Mouse (Mus musculus) embryonic stem cell, embryonic (primary cell): ENCODE results near the gene Esr1.
"Not testable (repeated sequence)": the region's sequence is repeated elsewhere in the genome, so short reads cannot be mapped to it uniquely, and the experiment has no call there.

Experiments used
- CTCF ChIA-PET, 4 experiments: fragments of 300-600 bp in 2 of 4; fragments of 350-600 bp in 2 of 4; sonication (Branson Sonifier 250); formaldehyde crosslinking; loops; one replicate each; lab custom pipeline; 2022; ENCODE audit warnings: inconsistent platforms in 2 of 4; lab: Charles Lee
- POLR2A ChIA-PET, 4 experiments: fragments of 300-600 bp in 2 of 4; fragments of 350-600 bp in 2 of 4; sonication (Branson Sonifier 250); formaldehyde crosslinking; loops; one replicate each; lab custom pipeline; 2022; ENCODE audit warnings: antibody characterized with exemption in 4 of 4, inconsistent platforms in 1 of 4; lab: Charles Lee

Esr1 gene

GRCm38 (mm10) chr10:4611386-4612155 lies at the start of gene Esr1:
Gene Esr1 (plus strand): TSS chr10:4611593.
- ChIA-PET POLR2A (interaction anchor here (0.6 to 1.6 kb wide), 6 partner anchors 11 to 584 kb away, joined by 3 to 5 read pairs (median 3); no protein-coding TSS in a partner anchor), CTCF (interaction anchor here in 3 of 4 experiments (0.6 to 1.2 kb wide), 5 partner anchors 11 to 528 kb away, joined by 3 to 4 read pairs (median 3); partner anchors contain the start of gene Akap12 (in 1 of the 3))

DNA sequence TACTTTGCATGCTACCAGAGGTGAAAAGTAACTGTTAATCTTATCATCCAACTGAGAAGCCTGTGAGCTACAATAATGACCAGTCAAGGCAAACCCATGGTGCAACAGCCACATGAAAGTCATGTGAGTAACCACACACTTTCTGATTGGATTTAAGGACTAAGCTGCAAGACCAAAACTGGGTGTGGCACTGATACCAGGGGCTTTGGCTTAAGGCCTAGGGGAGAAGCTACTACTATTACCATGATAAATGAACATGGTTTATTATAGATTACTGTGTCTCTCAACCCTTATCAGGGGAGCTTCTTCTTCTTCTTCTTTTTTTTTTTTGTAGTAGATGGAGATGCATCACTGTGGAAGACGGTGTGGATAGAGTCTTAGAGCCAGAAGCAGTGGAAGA lies 46.2 kb upstream of the Esr1 start:
- ChIA-PET POLR2A (interaction anchor here in 2 of 4 experiments (0.8 to 1.9 kb wide), 3 partner anchors 9 to 18 kb away, joined by 3 to 5 read pairs (median 3); no protein-coding TSS in a partner anchor), CTCF (no interaction called here)

DNA sequence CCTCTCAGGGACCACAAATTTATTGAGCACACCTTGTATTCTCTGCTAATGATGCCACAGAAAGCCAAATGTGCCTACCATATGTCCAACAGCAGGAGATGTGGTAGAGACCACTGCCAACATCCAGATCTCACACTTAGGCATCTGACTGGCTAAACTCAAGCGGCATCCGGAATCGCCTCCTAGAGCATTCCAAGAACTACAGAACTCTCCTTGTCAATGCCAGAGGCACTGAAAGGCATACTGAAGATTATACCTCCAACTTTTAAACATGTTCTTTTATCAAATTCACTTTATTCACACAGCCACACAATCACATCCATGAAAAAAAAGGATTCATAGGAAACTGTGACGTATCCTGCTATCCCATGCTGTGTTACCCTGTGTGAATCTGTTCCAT lies 40.6 kb upstream of the Esr1 start:
- ChIA-PET POLR2A (no interaction called here), CTCF (interaction anchor here in 1 of 4 experiments (0.6 kb wide), 1 partner anchor 166 kb away, joined by 3 read pairs; no protein-coding TSS in a partner anchor)

GRCm38 (mm10) chr10:4571304-4571703 lies 40.1 kb upstream of the Esr1 start:
- POLR2A ChIA-PET: no interaction called here
- CTCF ChIA-PET: interaction anchor here in 1 of 4 experiments (0.6 kb wide), 1 partner anchor 166 kb away, joined by 3 read pairs; no protein-coding TSS in a partner anchor

DNA sequence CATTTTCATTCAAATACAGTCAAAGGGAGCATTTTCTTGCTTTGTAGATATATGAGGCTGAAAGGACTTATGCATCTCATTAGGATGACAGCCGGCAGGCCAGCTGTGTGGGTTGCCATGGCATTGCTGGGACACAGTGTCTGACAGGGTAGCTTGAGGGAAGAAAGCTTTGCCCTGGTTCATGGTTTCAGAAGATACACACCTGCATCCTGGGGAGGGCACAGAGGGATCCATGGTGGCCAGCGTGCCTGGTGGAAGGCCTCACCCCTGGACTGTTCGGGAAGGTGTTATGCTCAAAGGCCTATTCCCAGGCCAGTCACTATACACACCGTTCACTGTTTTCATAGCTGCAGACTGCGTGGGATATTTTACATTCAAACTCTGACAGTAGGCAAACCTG lies 29.5 kb upstream of the Esr1 start:
- POLR2A ChIA-PET: no interaction called here
- CTCF ChIA-PET: interaction anchor here in 1 of 4 experiments (0.9 kb wide), 1 partner anchor 580 kb away, joined by 4 read pairs; no protein-coding TSS in a partner anchor

- POLR2A ChIA-PET: interaction anchor here in 3 of 4 experiments (0.7 kb wide), 3 partner anchors 100 to 909 kb away, joined by 3 to 13 read pairs (median 4); no protein-coding TSS in a partner anchor
- CTCF ChIA-PET: interaction anchor here in 1 of 4 experiments (0.6 kb wide), 1 partner anchor 367 kb away, joined by 3 read pairs; no protein-coding TSS in a partner anchor
Observed at GRCm38 (mm10) chr10:4586691-4587090, 24.7 kb upstream of the Esr1 start.

DNA sequence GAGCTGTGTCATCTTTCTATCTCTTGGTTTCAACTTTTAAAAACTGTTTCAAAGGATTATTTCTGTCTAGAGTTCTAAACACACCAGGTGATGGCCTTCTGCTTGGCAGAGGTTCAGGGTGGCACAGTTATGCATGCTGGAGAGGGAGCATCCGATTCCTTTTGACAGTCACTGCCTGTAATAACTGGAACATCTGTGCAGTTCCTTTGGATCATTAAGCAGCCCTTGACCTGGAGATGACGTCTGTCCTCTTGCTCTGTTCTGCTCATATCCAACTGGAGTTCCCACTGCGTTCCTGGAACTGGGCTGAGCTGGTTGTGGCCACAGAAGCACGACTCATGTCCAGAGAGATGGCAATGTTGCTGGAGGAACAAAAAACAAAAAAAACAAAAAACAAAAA lies 21.8 kb upstream of the Esr1 start:
- CTCF ChIA-PET: no interaction called here
- POLR2A ChIA-PET: no interaction called here

DNA sequence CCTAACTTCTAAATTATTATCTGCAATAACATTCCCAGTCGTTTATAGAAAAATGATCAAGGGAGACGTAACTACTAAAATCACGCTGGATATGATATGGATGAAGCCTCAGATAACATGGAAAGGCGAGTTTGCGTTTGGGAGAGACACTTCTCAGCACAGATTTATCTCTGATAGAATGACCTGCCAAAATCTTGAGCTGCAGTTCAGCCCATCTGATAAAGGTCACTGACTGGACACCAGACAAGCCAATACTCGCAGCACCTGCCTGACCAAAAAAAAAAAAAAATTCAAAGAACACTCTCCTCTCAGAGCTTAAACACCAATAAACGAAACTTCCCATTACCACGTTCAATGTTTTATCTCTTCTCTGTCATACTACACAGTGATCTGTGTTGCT lies 20.4 kb upstream of the Esr1 start:
- POLR2A ChIA-PET: interaction anchor here in 2 of 4 experiments (0.6 to 0.7 kb wide), 2 partner anchors 13 to 599 kb away, joined by 3 read pairs; no protein-coding TSS in a partner anchor
- CTCF ChIA-PET: no interaction called here

DNA sequence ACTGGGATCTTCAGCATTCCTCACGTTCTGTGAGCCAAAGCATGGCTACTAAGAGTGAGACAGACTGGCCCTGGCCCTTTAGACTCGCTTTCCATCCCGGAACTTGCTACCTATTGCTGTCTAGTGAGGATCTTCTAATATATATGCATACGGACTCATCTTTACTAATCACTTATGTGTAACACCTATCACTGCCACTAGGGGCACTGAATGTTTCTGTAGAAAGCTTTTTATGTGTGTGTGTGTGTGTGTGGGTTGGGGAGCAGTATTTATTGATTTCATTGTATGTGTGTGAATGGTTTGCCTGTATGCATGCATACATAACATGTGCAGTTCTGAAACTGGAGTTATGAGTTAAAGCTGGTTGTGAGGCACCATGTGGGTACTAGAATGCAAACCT lies 17.6 kb upstream of the Esr1 start:
- ChIA-PET CTCF (interaction anchor here in 3 of 4 experiments (0.6 to 1.3 kb wide), 6 partner anchors 10 to 214 kb away, joined by 3 to 4 read pairs (median 3); no protein-coding TSS in a partner anchor), POLR2A (no interaction called here)

GRCm38 (mm10) chr10:4597211-4597610 lies 14.2 kb upstream of the Esr1 start:
- ChIA-PET CTCF (interaction anchor here in 3 of 4 experiments (0.6 to 1.0 kb wide), 4 partner anchors 10 to 1240 kb away, joined by 3 to 8 read pairs (median 4); no protein-coding TSS in a partner anchor), POLR2A (no interaction called here)

DNA sequence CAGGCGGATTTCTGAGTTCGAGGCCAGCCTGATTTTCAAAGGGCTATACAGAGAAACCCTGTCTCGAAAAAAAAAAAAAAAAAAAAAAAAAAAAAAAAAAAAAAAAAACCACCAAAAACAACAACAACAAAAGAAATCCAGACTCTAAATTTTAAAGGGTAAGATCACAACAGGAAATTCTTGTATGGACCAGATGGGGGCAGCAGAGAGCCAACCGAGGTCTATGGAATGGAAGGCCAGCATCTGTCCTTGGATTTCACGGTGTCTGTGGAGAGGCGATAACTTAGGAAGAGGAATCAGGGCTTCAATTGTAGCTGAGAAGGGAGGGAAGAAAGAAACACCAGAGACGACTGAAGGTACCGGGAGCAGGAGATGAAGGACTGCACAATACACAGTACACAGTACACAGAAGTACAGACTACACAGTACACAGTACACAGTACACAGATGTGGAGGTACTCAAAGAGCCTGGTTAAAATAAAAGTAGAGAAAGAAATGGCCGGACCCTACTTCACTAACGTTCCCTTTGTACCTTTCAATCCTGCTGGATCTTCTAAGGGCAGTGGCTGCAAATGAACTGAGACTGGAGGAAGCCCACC lies 13.1 kb upstream of the Esr1 start:
- POLR2A ChIA-PET: no interaction called here
- CTCF ChIA-PET: interaction anchor here in 2 of 4 experiments (0.6 to 1.1 kb wide), 4 partner anchors 8 to 988 kb away, joined by 3 to 6 read pairs (median 4); no protein-coding TSS in a partner anchor

DNA sequence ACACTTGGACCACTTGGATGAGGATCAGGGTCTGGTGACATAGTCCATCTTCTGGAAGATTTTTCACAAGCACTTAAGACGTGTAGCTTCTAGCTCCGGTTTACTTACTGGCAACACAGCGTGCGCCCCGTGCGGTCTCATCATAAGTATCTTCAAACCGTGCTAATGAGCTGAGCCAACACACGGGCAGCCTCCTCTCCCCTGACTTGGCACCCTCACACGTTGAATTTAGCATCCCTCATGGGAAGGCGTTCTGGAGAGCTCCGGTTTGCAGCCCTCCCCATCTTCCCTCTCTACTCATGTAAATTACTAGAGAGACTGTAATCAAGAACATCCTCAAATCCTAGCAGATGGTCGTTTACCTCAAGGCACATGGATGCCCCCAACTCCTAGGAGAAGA lies 12.5 kb upstream of the Esr1 start:
- ChIA-PET POLR2A (no interaction called here), CTCF (interaction anchor here in 3 of 4 experiments (0.6 to 1.1 kb wide), 3 partner anchors 27 to 987 kb away, joined by 3 to 4 read pairs (median 3); no protein-coding TSS in a partner anchor)

DNA sequence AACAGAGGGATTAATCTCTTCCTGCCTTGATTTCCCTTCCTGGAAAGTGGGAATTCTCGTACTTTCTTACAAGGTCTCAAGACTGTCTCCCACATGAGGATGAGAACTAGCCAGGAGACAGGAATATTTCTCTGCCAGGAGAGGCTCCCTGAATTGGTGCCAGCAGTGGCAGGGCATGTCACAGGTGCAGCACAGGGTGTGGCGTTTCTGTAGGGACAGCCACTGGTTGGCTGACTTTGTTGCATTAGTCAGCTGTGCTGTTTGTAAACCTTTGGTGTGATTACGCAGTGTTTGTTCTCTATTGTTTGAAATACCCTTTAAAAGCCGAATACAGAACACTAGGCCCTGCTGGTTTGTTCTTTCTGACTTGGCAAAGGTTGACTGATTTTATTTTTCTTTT lies 11.8 kb upstream of the Esr1 start:
- CTCF ChIA-PET: interaction anchor here in 2 of 4 experiments (0.6 to 0.9 kb wide), 2 partner anchors 27 to 674 kb away, joined by 3 to 4 read pairs; no protein-coding TSS in a partner anchor

GRCm38 (mm10) chr10:4600796-4601474 lies 10.5 kb upstream of the Esr1 start:
- POLR2A ChIA-PET: interaction anchor here in 1 of 4 experiments (0.6 kb wide), 1 partner anchor 11 kb away, joined by 3 read pairs; the partner anchor contains the start of gene Esr1
- CTCF ChIA-PET: interaction anchor here in 3 of 4 experiments (0.6 to 1.3 kb wide), 5 partner anchors 10 to 561 kb away, joined by 3 to 8 read pairs (median 3); partner anchors contain the start of gene Esr1 (in 1 of the 3)

More for the DNA sequence above, 11.8 kb upstream of the Esr1 start:
- POLR2A ChIA-PET: no interaction called here

- CTCF ChIA-PET: interaction anchor here in 1 of 4 experiments (0.7 kb wide), 1 partner anchor 1038 kb away, joined by 3 read pairs; no protein-coding TSS in a partner anchor
- POLR2A ChIA-PET: not testable (repeated sequence)
Observed at GRCm38 (mm10) chr10:4601612-4602011, 9.8 kb upstream of the Esr1 start.

DNA sequence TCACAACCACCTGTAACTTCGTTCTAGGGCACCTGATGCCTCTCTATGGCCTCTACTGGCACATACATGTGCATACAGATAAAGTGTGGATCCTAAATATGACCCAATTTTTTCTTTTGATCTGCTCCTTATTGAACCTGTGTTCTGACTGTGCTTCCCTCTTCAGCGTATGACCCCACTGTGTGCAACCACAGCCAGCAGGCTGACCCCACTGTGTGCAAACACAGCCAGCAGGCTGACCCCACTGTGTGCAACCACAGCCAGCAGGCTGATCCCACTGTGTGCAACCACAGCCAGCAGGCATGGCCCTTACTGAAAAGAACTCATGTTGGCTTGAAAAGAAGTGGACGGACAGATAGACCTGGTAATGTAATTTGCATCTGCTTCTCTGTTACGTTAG lies 8.9 kb upstream of the Esr1 start:
- ChIA-PET CTCF (interaction anchor here in 1 of 4 experiments (0.7 kb wide), 1 partner anchor 75 kb away, joined by 3 read pairs; no protein-coding TSS in a partner anchor), POLR2A (no interaction called here)

DNA sequence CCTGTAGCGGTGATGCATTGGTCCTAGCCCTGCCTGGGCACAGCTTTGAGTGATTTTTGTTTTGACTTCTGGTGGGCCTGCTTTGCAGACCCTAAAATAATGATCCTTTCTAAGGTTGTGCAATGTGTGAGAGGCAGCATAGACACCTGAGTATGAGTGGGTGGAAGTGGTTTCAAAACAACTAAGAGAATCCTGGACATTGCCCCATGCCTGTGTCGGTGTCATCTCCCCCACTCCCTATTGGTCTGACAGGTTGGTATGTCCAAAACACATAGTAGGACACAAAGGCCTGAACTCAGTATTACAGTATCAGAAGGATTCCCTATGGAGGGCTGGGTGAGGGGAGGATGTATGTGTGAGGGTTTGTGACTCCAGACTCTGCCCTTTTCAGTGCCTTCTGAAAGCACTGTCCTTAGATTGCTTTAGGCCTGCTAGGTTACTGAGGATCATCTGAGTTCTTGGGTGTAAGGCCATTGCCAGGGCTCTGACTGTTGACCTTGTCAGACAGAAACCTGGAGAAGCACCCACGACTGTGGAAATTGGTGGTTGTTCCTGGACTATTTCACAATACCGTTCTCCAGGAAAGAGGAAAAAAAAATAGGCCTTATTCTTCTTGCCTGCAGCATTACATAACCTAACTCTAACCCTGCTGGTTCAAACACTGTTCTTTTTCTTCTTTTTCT lies 6.7 kb upstream of the Esr1 start:
- CTCF ChIA-PET: interaction anchor here in 2 of 4 experiments (1.0 to 1.9 kb wide), 2 partner anchors 10 to 11 kb away, joined by 3 read pairs; no protein-coding TSS in a partner anchor
- POLR2A ChIA-PET: no interaction called here
